Mouse (Mus musculus) telencephalon, adult 2 months (tissue): ENCODE data around the gene Ikzf4.
"Not testable (repeated sequence)": the region's sequence is repeated elsewhere in the genome, so short reads cannot be mapped to it uniquely, and the experiment has no call there.

Source experiments
- DNase-seq: peaks from one replicate; pipeline ENCODE4 v3.0.0-alpha.2; 2011; ENCODE audit warnings: low read depth, low spot score

Ikzf4 gene

DNA sequence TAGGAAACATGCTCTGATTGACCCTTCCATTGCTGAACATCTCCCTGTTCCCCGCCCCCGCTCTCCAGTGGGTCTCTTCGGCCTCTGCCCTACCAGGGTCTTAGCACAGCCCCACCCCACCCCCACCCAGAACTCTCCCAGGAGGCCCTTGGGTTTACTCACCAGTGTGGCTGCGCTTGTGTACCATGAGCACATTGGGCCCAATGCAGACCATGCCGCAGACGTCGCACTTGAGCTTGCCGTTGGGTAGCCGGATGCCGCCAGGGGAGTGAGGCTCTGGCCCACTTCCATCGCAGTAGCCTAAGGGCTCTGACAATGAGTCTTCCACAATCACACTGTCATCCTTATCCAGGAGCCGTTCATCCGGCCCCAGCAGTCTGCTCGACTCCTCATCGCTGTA is 4.9 kb downstream of the Ikzf4 start:
- no peak for DNase-seq

- no peak for DNase-seq
Observed at GRCm38 (mm10) chr10:128639999-128640398, 5.8 kb downstream of the Ikzf4 start.

DNA sequence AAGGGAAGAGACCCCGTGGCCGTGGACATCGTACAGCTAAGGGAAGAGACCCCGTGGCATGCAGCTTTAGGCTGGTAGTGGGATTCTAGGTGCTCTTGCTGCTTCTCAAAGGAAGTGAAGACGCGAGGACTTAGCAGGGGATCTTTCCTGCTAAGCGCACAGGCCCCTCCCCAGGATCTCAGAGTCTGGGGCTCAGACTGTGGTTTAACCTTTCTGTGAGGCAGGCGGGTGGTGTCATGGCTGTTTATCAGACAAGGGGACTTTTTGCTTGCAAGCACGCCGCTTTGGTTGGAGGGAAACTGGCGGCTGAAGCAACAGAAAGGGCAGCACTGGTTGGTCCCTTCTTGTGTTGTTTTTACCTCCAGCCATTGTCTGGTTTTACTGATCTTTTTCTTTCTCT is 8.8 kb downstream of the Ikzf4 start:
- no peak for DNase-seq

DNA sequence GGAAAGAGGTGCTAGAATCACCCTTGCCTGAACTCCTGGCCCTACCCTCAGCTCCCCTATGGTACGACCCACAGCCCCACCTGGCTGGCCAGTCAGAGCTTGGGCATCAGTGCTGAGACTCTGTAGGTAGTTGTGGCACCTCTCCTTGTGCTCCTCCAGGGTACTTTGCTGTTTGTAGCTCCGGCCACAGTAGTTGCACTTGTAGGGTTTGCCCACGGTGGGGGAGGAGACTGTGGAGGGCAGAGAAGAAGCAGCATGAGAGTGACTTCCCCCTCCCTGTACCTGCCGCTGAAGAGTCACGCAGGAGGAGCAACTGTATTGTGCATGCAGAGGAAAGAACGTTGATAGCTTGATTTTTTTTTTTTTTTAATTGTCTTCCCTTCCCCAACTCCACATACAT is 9.2 kb downstream of the Ikzf4 start:
- DNase-seq, result no peak

DNA sequence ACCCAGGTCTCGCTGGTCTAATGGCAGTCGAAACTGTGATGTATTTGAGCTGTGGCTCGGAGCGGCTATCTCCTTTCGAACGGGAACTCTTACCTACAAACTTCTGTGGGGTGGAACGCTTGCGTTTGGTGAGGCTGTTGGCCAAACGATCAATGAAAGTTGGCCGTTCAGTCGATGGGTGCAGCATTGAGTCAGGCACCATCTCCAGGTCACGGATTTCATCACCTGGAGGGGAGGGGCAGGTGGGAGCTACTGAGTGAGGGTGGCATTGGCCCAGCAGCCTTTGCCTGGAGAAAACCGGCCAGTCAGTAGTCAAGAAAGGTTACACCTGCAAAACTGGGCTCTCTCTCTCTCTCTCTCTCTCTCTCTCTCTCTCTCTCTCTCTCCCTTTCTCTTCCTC is 10.1 kb downstream of the Ikzf4 start:
- no peak for DNase-seq

GRCm38 (mm10) chr10:128631571-128631970 is 14.2 kb downstream of the Ikzf4 start:
- no peak for DNase-seq

- DNase-seq, result not testable (repeated sequence)
Observed at GRCm38 (mm10) chr10:128630306-128630705, 15.5 kb downstream of the Ikzf4 start.

GRCm38 (mm10) chr10:128629746-128630145 is 16.0 kb downstream of the Ikzf4 start:
- DNase-seq, result no peak

DNA sequence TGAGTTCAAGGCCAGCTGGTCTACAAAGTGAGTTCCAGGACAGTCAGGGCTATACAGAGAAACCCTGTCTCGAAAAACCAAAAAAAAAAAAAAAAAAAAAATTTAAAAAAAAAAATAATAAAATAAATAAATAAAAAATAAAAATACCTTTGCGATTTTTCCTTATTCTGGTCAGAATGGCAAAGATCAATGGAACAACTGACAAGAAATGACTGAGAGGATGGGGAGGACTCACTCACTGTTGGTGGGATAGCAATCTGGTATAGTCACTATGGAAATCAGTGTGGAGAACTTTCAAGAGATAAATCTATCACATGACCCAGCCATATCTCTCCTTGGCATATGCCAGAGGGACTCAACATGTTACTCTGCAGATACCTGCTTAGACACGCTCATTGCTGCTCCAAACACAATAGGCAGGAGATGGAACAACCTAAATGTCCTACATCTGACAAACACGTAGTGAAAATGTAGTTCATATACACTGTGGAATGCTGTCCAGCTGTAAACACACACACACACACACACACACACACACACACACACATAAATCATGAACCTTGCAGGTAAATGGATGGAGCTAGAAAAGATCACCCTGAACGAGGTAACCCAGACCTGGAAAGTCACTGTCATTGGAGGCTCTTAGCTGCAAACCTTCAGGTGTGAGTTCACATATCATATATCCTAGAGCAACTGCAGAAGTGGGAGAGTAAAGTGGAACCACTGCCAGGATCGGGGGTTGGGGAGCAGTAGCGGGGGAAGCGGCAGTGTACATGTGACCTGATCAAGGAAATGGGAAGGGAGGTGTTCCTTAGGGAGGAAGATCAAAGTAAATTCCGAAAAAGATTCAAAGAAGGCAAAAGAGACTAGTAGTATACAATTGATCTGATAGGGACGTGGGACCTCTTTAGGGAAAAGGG is 18.1 kb downstream of the Ikzf4 start:
- no peak for DNase-seq

- peak; percentile 100 for DNase-seq
Observed at GRCm38 (mm10) chr10:128626311-128627310, 19.2 kb downstream of the Ikzf4 start, which contains the start of gene Rps26. Gene Rps26 (minus strand): TSS chr10:128626747.

DNA sequence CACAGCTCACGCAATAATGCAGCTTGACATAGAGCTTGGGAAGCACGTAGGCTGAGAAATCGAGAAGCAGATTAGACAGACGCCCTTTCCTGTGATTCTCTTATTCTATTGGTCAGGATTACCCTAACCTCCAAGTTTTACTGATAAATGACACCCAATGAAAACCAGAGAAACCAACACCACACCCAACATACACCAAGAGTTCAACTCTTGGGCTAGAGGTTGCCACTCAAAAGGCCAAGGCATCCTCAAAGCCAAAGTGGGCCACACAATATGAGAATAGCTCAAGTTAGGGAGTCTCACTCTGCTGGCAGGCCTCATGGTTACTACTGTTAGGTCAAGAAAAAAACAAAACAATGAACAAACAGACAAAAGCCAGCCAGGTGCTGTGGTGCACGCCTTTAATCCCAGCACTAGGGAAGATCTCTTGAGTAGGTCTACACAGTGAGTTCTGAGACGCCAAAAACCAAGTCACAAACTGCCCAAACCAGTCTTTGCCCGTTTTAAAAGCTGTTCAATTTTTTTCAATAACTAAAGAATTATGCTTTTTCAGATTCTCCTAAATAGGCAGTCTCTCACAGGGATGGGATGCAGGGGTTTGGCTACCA is 20.4 kb downstream of the Ikzf4 start:
- no peak for DNase-seq

- DNase-seq, result not testable (repeated sequence)
Observed at GRCm38 (mm10) chr10:128623106-128623613, 22.6 kb downstream of the Ikzf4 start.

DNA sequence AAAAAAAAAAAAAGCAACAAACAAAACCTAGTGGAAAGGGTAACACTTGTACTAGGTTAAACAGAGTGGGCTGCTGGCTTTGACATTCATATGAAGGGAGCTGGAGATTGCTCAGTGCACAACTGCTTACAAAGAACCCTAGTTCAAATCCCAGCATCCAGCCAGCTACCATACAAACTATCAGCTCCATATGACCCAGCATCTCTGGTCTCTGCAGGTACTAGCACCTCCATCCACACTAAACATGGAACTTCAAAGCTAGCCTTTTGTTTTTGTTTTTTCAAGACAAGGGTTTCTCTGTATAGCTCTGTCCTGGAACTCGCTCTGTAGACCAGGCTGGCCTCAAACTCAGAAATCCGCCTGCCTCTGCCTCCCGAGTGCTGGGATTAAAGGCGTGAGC is 23.1 kb downstream of the Ikzf4 start:
- DNase-seq, result no peak

GRCm38 (mm10) chr10:128621986-128622520 is 23.7 kb downstream of the Ikzf4 start:
- DNase-seq, result no peak

DNA sequence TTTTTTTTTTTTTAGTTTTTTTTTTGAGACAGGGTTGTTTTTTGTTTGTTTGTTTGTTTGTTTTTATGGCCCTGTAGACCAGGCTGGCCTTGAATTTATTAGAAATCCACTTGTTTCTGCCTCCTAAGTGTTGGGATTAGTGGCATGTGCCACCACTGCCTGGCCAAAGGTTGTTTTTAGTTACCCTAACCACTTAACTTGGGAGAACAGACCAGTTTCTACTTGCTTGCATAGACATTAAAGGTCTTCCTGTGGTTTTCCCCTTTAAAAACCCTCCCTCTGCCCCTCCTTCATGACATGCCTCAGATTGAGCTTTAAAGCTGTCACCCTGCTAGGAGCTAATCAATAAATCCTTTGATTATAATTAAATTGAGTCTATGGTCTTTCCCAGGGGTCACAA is 25.6 kb downstream of the Ikzf4 start:
- DNase-seq, result no peak

- not testable (repeated sequence) for DNase-seq
Observed at GRCm38 (mm10) chr10:128619148-128619547, 26.6 kb downstream of the Ikzf4 start.

- DNase-seq, result no peak
Observed at GRCm38 (mm10) chr10:128618570-128618969, 27.2 kb downstream of the Ikzf4 start.

GRCm38 (mm10) chr10:128615798-128616448 is 29.9 kb downstream of the Ikzf4 start:
- DNase-seq, result not testable (repeated sequence)

- DNase-seq, result no peak
Observed at GRCm38 (mm10) chr10:128614934-128615333, 30.9 kb downstream of the Ikzf4 start.

DNA sequence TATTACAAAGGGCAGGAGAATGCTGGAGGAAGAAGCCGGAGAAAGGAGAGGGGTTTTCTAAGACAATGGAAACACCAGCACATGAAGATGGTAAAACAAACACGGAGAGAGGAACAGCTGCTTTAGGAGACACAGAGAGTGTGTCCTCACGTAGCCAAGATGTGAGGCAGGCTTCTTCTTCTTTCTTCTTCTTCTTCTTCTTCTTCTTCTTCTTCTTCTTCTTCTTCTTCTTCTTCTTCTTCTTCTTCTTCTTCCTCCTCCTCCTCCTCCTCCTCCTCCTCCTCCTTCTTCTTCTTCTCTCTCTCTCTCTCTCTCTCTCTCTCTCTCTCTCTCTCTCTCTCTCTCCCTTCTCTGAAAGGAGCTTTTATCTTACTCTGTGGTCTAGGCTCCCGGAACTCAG is 32.0 kb downstream of the Ikzf4 start:
- DNase-seq, result not testable (repeated sequence)

- DNase-seq, result no peak
Observed at GRCm38 (mm10) chr10:128613154-128613440, 32.7 kb downstream of the Ikzf4 start.
